Mouse (Mus musculus): ENCODE results near the gene Fam8a1. TPM values are rescaled to one million over a fixed set of nuclear protein-coding genes. Genes with fewer than 3 reads are reported as not detected.

Fam8a1 gene
- total RNA-seq, 2 experiments from 2014 or later = 36.4 to 37.4 TPM

DNA sequence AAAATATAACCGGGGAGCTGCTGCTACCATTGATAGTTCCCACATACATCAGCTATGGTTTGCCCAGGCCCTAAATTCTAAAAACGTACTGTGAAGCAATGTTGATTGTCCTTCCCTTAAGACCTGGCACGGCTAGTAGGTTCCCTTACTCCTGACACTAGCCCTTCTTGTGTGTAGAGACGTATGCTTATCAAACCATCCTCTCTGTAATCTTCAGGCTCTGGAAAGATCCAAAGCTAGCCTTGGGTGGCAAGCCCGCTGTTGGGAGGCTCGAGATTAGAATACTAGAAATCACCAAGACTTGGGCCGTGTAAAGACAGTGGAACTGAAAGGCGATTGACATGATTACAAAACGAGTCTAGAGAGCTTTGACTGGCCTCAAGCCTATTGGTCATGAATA is 1.2 kb downstream of the Fam8a1 start:
- DNase-seq = no peak
- intact Hi-C loops (cut with DNase I) = loop anchor here (5.0 kb wide), 1 partner anchor 42 kb away; no protein-coding TSS in a partner anchor

- DNase-seq = no peak
- intact Hi-C loops (cut with DNase I) = loop anchor here (5.0 kb wide), 1 partner anchor 38 kb away; no protein-coding TSS in a partner anchor
Observed at GRCm38 (mm10) chr13:46674601-46675000, 5.3 kb downstream of the Fam8a1 start.

DNA sequence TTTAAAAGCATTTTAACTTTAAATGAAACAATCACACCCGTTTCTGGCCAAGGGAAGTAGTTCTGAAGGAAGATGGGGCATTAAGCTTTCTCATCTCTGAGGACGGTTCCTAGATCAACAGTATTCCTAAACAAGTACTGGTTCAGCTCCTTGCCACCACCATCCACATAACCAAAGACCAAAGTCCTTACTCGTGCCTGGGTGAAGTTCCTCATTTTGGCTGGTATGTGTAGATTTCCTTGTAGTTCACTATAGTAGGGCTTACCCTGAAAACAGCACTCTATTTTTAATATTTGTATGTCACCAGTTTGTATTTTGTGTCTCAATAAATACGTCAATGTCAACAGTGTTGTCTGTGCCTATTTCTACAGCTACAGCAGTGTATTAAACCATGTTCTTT is 8.4 kb downstream of the Fam8a1 start:
- intact Hi-C loops (cut with DNase I) = no loop called here
- no peak for DNase-seq

DNA sequence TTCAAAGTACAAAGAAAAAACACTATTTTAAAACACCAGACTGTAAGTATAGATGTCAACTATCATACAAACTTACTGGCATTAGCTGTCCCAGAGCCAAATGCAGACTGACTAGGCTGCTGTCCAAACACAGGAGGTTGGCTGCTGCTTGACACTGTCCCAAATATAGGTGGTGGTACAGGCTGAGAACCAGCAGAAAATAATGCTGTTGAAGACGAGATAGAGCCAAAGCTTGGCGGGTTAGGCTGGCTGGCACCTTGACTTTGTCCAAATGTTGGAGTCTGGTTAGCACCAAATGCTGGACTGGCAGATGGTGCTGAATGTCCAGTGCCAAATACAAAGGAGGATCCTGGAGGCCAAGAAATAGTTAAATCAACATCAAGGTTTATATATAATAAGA is 13.6 kb downstream of the Fam8a1 start:
- intact Hi-C loops (cut with DNase I) = no loop called here
- DNase-seq = peak in 1 of 2 experiments; percentile 27

GRCm38 (mm10) chr13:46683370-46683769 is 14.0 kb downstream of the Fam8a1 start:
- no peak for DNase-seq

GRCm38 (mm10) chr13:46690559-46691241 is 21.4 kb downstream of the Fam8a1 start:
- intact Hi-C loops (cut with DNase I) = no loop called here
- DNase-seq = no peak

More at GRCm38 (mm10) chr13:46683370-46683769, 14.0 kb downstream of the Fam8a1 start:
- intact Hi-C loops (cut with DNase I) = no loop called here

DNA sequence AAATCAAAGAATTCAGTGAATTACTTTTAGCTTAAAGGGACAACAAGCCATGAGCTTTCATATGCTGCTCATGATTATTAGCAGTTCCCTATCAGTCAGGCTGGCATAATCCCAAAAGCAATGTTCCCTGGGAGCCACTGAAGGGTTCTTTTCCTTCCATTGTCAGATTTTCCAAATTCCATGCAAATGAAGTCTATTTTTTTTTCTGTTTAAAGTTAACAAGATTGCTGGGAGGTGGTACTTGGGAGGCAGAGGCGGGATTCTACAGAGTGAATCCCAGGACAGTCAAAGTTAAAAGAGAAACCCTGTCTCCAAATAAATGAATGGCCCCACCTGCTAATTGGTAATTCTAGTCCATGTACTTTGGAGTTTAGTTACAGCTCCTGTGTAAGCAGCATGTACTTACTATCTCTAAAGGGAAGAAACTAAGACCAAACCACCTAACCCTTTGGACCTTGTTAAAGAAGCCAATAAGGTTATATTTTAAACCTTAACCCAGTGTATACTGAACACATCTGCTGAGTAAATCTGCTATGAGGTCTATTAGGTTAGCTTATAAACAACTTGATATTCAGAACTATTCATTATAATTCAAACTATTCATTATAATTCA is 26.1 kb downstream of the Fam8a1 start:
- no peak for DNase-seq
- intact Hi-C loops (cut with DNase I) = no loop called here

- intact Hi-C loops (cut with DNase I) = no loop called here
- DNase-seq = no peak
Observed at GRCm38 (mm10) chr13:46695932-46696331, 26.6 kb downstream of the Fam8a1 start.

GRCm38 (mm10) chr13:46696788-46697187 is 27.5 kb downstream of the Fam8a1 start:
- no peak for DNase-seq
- intact Hi-C loops (cut with DNase I) = no loop called here

GRCm38 (mm10) chr13:46699372-46699771 is 30.1 kb downstream of the Fam8a1 start:
- intact Hi-C loops (cut with DNase I) = no loop called here
- DNase-seq = no peak

- no peak for DNase-seq
- intact Hi-C loops (cut with DNase I) = no loop called here
Observed at GRCm38 (mm10) chr13:46701486-46701885, 32.2 kb downstream of the Fam8a1 start.

GRCm38 (mm10) chr13:46703138-46703537 is 33.8 kb downstream of the Fam8a1 start:
- DNase-seq = no peak
- intact Hi-C loops (cut with DNase I) = no loop called here

GRCm38 (mm10) chr13:46713486-46713885 is 44.2 kb downstream of the Fam8a1 start:
- intact Hi-C loops (cut with DNase I) = loop anchor here (5.0 kb wide), 1 partner anchor 41 kb away; no protein-coding TSS in a partner anchor
- DNase-seq = no peak

DNA sequence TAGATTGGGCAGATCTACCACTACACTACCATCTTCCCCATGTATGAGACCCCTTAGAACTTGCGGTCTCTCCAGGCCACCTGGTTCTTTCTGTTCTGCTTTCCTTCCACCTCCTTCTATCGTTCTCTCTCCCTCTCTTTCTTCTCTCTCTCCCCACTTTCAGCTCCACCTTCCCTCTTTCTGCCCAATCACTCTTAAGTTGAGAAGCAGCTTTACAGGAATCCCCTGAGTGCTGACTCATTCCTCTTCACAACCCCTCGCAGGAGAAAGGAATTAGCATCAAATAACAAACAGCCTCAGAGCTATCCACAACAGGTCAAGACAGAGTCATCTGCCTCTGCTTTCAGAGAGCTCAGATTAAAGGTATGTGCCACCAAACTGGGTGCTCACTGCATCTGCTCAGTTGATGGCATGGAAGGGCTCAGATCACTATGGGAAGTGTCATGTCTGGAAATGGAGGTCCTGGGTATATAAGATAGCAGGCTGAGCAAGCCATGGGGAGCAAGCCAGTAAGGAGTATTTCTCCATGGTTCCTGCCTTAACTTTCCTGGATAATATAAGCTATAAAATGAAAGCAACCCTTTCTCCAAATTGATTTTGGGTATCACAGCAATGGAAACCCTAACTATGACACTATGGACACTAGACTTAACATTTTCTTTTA is 46.8 kb downstream of the Fam8a1 start:
- no peak for DNase-seq
- intact Hi-C loops (cut with DNase I) = no loop called here

DNA sequence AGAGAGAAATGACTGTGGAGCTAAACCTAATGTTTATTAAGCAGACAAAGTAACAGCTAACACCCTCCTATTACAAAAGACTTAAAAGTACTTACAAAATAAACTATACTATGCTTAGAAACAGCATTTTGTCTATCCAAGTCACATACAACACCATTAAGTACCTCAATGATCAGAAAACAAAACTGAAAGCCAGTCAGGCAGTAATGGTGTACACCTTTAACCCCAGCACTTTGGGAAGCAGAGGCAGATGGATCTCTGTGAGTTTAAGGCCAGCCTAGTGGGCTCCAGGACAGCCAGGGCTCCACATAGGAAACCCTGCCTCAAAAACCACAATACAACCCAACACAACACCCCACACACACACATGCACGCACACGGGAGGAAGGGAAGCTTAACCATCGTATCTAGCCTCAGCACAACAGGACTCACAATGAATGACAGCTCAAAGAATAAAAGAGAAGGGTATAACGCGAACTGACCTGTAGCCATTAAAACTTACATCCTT is 49.6 kb downstream of the Fam8a1 start:
- intact Hi-C loops (cut with DNase I) = no loop called here
- no peak for DNase-seq

- DNase-seq = no peak
- intact Hi-C loops (cut with DNase I) = no loop called here
Observed at GRCm38 (mm10) chr13:46721009-46721408, 51.7 kb downstream of the Fam8a1 start.

DNA sequence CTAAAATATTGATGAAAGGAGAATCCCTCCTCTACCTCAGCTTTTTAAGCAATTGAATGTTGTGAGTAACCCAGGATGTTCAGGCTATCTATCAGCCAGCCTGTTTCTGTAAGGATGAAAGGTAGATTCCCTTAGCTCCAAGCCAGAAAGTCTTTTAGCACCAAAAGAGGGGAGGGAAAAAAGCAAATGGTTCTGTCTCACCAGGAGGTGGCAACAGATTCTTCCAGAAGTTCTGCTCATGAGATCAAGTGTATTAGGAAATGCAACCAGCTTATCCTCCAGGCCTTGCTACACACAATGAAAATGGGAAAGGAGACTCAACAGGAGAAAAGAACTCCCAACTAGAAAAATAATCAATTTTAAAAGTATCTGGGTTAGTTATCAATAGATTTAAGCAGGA is 55.0 kb downstream of the Fam8a1 start:
- intact Hi-C loops (cut with DNase I) = no loop called here
- DNase-seq = no peak

GRCm38 (mm10) chr13:46725227-46725626 is 55.9 kb downstream of the Fam8a1 start:
- intact Hi-C loops (cut with DNase I) = no loop called here
- DNase-seq = no peak

- peak in 1 of 2 experiments; percentile 14 for DNase-seq
- intact Hi-C loops (cut with DNase I) = no loop called here
Observed at GRCm38 (mm10) chr13:46726288-46727037, 57.1 kb downstream of the Fam8a1 start.

- peak; percentile 53 to 72 for DNase-seq
- intact Hi-C loops (cut with DNase I) = no loop called here
Observed at GRCm38 (mm10) chr13:46727038-46727836, 57.9 kb downstream of the Fam8a1 start.

All from heart, postnatal 36 days (tissue).